Mouse (Mus musculus) kidney, embryonic 14.5 days (tissue): ENCODE results near the gene Dbndd2. TPM values are rescaled to one million over a fixed set of nuclear protein-coding genes. Genes with fewer than 3 reads are reported as not detected.

Experiments
- ATAC-seq: fragments of 200-750 bp; cut with Nextera tagmentation; 2 replicates; pipeline ENCODE4 v1.8.0; 2017; ENCODE audit warnings: moderate number of reproducible peaks, mild to moderate bottlenecking, moderate TSS enrichment, moderate library complexity; ENCODE audit not compliant: low FRiP score, low TSS enrichment
- H3K27ac ChIP-seq: fragments of 300-500 bp; sonication (generic); 2 replicates; pipeline ENCODE4 v1.5.1; 2014; ENCODE audit warnings: low read depth, mild to moderate bottlenecking, low read length, moderate library complexity, mixed read lengths
- H3K27me3 ChIP-seq: fragments of 300-500 bp; sonication (generic); 2 replicates; pipeline ENCODE4 v1.6.1; 2014; ENCODE audit warnings: mild to moderate bottlenecking, low read length; ENCODE audit not compliant: control insufficient read depth, insufficient read depth
- H3K36me3 ChIP-seq: fragments of 300-500 bp; sonication (generic); 2 replicates; pipeline ENCODE4 v1.6.1; 2014; ENCODE audit warnings: low read length, mixed read lengths; ENCODE audit not compliant: control insufficient read depth, insufficient read depth
- H3K4me1 ChIP-seq: fragments of 300-500 bp; sonication (generic); 2 replicates; pipeline ENCODE4 v1.6.1; 2014; ENCODE audit warnings: low read length, mixed read lengths; ENCODE audit not compliant: control insufficient read depth, insufficient read depth
- H3K4me2 ChIP-seq: fragments of 300-500 bp; sonication (generic); replicated peaks from 2 replicates; pipeline ENCODE4 v1.6.1; 2014; ENCODE audit warnings: low read depth, mild to moderate bottlenecking, low read length
- H3K4me3 ChIP-seq: fragments of 300-500 bp; sonication (generic); 2 replicates; pipeline ENCODE4 v1.5.1; 2014; ENCODE audit warnings: mild to moderate bottlenecking, low read length
- H3K9ac ChIP-seq: fragments of 300-500 bp; sonication (generic); 2 replicates; pipeline ENCODE4 v1.6.1; 2014; ENCODE audit warnings: low read depth, mild to moderate bottlenecking, low read length, moderate library complexity
- H3K9me3 ChIP-seq: fragments of 300-500 bp; sonication (generic); 2 replicates; pipeline ENCODE4 v1.6.1; 2016; ENCODE audit warnings: low read length; ENCODE audit not compliant: control insufficient read depth
- WGBS: fragments of 180-500 bp; shearing (Covaris S2); extraction: QIAGEN DNeasy Blood & Tissue Kit; methylation state at CpG from one replicate; pipeline ENCODE4 v1.1.7; 2014; 5-methylcytosine and 5-hydroxymethylcytosine counted together
- polyA plus RNA-seq: library from polyadenylated mRNA; unstranded; fragments of >200 nt; fragmentation: Nextera tagmentation; extraction: Ambion mirVana; gene quantifications from 2 replicates; pipeline ENCODE4 v1.2.1, GENCODE M21; 2014

Gene Dbndd2
- polyA plus RNA-seq, 1 experiment from 2014 or later: 12.4 TPM

DNA sequence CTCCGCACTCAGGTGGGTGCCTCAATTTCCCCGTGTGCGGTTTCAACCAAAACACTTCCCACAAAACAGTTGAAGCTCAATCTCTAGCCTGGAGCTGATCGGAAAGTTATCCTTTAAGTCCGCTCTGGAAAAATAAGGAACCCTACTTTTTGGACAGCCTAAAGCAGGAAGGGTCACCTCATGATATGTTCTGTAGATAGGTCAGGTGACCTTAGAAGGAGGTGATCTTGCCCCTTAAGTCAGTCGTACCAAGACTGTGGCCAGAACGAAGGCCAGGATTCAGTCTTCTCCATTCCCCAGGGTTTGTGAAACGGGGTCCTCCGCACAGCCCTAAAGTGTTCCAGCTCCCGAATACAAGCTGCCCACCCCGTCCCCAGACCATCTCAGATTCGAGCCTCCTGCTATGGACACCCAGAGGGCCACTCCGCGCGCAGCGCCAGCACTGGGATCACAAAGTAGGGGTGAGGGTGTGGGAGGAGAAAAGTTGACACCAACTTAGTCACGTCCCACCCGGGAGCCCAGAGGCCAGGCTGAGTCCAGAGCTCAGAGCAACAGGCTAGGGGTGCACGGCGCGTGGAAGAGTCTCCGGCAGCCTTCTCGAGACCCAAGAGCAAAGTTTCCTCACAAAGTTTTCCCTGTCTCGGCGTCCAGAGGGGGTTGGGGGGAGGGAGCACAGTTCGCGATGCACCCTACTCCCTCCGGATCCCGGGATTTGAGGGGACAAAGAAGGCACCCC lies 43.4 kb upstream of the Dbndd2 start:
- Histone ChIP-seq H3K9ac (peak overlapping the region; percentile 64), H3K36me3 (no peaks in the 10 kb centered on the region), H3K4me1 (peaks cover 27% of the 10 kb centered on the region), H3K4me3 (peak overlapping the region; percentile 78), H3K27ac (peak overlapping the region; percentile 67), H3K27me3 (no peaks in the 10 kb centered on the region), H3K4me2 (peak overlapping the region; percentile 64), H3K9me3 (no peaks in the 10 kb centered on the region)
- 3% methylated on average over 29 of the region's 29 CpGs for WGBS
- peak; percentile 39; the same call in 1 of the 2 replicates for ATAC-seq

DNA sequence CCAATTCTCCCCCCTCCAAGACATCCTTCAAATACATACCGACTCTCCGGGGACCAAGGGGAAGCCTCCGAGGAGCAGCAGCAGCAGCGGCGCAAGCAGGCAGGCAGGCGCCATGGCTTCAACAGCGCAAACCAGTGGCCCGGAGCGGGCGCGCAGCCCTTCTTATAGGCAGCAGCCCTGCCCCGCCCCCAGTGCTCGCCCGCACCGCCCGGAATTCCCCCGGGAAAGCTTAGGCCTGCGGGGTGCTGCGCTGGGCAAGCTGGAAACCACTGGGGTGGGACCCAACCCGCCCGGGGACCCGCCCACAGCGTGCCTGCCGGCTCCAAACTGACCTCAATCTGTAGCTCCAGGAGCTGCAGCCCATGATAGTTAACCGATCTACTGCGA lies 42.9 kb upstream of the Dbndd2 start:
- Histone ChIP-seq H3K36me3 (no peaks in the 10 kb centered on the region), H3K27ac (peak overlapping the region; percentile 67), H3K9me3 (no peaks in the 10 kb centered on the region), H3K27me3 (no peaks in the 10 kb centered on the region), H3K4me3 (peak overlapping the region; percentile 78), H3K4me2 (peak overlapping the region; percentile 64), H3K4me1 (peaks cover 22% of the 10 kb centered on the region), H3K9ac (peak overlapping the region; percentile 64)
- peak; percentile 95 for ATAC-seq
- WGBS: under 1% methylated on average over 26 of the region's 26 CpGs

DNA sequence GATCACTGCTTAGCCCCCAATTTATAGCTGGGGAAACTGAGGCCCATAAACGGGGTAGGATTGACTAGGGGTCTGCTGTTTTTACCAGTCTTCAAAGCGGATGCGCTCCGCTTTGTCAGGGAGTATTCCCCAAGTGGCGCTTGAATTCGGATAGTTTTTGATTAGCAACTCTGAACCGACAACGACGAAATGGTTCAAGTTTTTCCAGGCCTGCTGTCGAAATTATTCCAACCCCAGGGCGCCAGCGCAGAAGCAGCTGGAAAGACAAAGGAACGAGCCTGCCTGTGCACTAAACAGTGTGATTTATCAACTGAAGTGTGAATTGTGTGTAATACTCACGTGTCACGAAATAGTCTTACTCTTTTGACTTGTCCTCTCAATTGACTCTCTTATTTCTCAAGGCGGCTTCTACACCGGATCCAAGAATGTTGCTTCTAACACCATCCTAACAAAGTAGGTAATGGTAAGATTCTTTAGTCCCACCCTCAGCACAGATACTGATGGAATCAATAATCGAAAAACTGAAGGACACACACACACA lies 42.4 kb upstream of the Dbndd2 start, which contains the start of gene Sdc4:
TSS of gene Sdc4 (minus strand) at position 428 of the 541 bp plus-strand sequence.
- Histone ChIP-seq H3K4me2 (peak within 1 kb of the TSS; percentile 64), H3K27me3 (no peaks in the 10 kb centered on the region), H3K27ac (peak within 1 kb of the TSS; percentile 67), H3K4me3 (peak within 1 kb of the TSS; percentile 78), H3K9ac (peak within 1 kb of the TSS; percentile 64), H3K36me3 (no peaks in the 10 kb centered on the region), H3K9me3 (no peaks in the 10 kb centered on the region), H3K4me1 (peaks cover 17% of the 10 kb centered on the region)
- no peak for ATAC-seq
- WGBS: 7% methylated on average over 18 of the region's 18 CpGs

DNA sequence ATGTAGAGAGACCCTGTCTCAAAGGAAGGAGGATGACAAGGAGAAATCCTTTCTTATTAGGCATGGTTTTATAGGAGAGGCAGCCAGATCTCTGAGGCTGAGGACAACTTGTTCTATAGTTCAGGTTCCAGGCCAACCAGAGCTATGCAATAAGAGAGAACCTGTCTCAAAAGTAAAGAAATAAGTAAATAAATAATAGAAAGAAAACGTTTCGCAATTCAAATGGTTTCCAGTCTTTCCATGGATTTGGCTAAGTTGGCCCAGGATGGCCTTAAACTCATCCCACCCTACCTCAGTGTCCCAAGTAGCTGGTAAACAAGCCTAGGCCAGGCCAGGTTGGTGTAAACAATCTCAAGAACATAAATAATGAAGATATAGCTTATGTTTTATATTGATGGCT lies 41.2 kb upstream of the Dbndd2 start:
- no peak for ATAC-seq
- H3K27ac ChIP-seq: no peak overlapping the region
- no peak overlapping the region for H3K4me2 ChIP-seq
- no peak overlapping the region for H3K4me3 ChIP-seq
- H3K9me3 ChIP-seq: no peaks in the 10 kb centered on the region
- H3K27me3 ChIP-seq: no peaks in the 10 kb centered on the region
- H3K9ac ChIP-seq: no peak overlapping the region
- H3K4me1 ChIP-seq: peaks cover 8% of the 10 kb centered on the region
- no peaks in the 10 kb centered on the region for H3K36me3 ChIP-seq
- WGBS: 86% methylated on average over 2 of the region's 2 CpGs

DNA sequence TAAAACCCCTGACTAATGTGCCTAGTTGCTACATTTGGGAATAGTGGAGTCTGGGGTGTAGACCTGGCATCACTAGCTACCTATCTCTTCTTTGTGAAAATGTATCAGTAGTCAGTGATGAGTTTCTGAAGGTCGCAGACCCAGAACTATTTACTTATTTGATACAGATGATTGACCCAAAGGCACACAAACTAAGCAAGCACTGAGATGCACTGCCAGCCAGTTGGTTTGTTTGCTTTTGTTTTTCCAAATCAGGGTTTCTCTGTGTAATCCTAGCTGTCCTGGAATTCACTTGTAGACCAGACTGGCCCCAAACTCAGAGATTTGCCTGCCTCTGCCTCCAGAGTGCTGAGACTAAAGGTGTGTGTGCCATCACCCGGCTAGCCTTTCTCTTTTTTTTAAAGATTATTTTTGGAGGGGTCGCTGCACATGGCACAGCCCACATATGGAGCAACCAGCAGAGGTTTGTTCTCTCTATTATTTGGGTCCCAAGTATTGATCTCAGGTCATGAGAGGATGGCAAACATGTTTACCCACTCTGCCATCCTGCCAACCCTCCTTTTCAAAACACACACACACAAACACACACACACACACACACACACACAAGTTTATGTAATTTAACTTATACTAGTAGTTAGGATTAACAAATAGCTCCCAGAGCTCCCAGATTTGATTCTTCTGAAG lies 40.4 kb upstream of the Dbndd2 start:
- Histone ChIP-seq H3K4me1 (peaks cover 8% of the 10 kb centered on the region), H3K9me3 (no peaks in the 10 kb centered on the region), H3K27me3 (no peaks in the 10 kb centered on the region), H3K36me3 (no peaks in the 10 kb centered on the region), H3K27ac (no peak overlapping the region), H3K4me3 (no peak overlapping the region), H3K9ac (no peak overlapping the region), H3K4me2 (no peak overlapping the region)
- 87% methylated on average over 3 of the region's 3 CpGs for WGBS
- ATAC-seq: no peak

DNA sequence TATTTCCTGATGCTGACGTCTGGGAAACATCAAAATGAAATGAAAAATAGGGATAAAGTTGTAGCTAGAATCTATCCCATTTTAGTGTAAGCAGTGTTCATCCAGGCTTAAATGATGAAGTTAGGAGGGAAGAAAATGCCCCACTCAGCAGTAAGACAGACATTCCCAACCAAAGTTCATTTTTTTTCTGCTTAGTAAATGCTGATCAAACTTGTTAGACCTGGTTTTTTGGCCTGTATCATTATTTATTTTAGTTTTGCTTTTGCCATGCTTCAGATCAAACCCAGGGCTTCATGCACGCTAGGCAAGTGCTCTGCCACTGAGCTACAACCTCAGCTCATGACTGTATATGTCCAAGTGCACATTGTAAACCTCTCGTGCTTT lies 39.8 kb upstream of the Dbndd2 start:
- Histone ChIP-seq H3K9ac (no peak overlapping the region), H3K36me3 (no peaks in the 10 kb centered on the region), H3K4me2 (no peak overlapping the region), H3K4me1 (peaks cover 6% of the 10 kb centered on the region), H3K27me3 (no peaks in the 10 kb centered on the region), H3K27ac (no peak overlapping the region), H3K4me3 (no peak overlapping the region), H3K9me3 (no peaks in the 10 kb centered on the region)
- WGBS: 85% methylated on average over 3 of the region's 3 CpGs
- ATAC-seq: no peak

DNA sequence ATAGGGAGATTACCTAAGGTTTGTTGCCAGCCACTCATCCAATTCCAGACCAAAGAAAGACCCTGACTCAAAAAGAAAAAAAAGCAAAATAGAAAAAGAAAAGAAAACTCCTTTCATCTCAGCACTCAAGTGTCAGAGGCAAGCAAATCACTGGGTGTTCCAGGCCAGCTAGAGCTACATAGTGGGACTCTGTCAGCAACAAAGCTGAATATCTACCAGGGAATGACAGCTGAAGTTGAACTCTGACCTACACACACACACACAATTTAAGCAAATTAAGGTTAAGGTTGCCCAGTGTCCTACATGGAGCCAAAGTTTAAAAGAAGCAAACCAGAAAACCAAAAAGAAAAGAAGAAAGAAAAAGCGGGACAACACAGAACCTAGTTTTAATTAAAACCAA lies 37.8 kb upstream of the Dbndd2 start:
- Histone ChIP-seq H3K27ac (no peak overlapping the region), H3K9ac (no peak overlapping the region), H3K4me1 (no peaks in the 10 kb centered on the region), H3K4me2 (no peak overlapping the region), H3K9me3 (no peaks in the 10 kb centered on the region), H3K27me3 (no peaks in the 10 kb centered on the region), H3K36me3 (no peaks in the 10 kb centered on the region), H3K4me3 (no peak overlapping the region)
- ATAC-seq: no peak
- 88% methylated on average over 1 of the region's 1 CpGs for WGBS

DNA sequence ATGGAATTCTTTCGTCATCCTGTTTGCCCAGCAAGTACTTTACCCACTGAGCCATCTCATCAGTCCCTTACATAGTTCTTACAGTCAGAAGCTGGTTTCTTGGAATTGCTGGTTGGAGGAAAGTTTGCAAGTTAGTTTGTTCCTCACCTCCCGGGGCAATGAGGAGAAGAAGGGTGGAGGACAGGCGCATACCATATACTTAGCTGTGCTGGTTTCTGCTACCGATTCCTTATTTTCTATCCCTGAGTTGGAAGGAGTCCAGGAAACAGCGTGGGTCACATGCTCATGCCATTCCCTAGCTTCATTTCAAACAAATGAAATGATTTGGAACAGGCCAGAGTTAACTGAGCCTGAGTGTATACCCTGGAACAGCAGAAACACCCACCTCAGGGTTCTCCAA lies 37.0 kb upstream of the Dbndd2 start:
- Histone ChIP-seq H3K27me3 (no peaks in the 10 kb centered on the region), H3K27ac (no peak overlapping the region), H3K4me2 (no peak overlapping the region), H3K4me3 (no peak overlapping the region), H3K4me1 (peaks cover 1% of the 10 kb centered on the region; the same call in 1 of the 2 replicates), H3K9ac (no peak overlapping the region), H3K9me3 (no peaks in the 10 kb centered on the region), H3K36me3 (no peaks in the 10 kb centered on the region)
- WGBS: 84% methylated on average over 5 of the region's 5 CpGs
- ATAC-seq: no peak
